ENCODE assay signal across 24 mouse cellular contexts in the genomic region with DNA sequence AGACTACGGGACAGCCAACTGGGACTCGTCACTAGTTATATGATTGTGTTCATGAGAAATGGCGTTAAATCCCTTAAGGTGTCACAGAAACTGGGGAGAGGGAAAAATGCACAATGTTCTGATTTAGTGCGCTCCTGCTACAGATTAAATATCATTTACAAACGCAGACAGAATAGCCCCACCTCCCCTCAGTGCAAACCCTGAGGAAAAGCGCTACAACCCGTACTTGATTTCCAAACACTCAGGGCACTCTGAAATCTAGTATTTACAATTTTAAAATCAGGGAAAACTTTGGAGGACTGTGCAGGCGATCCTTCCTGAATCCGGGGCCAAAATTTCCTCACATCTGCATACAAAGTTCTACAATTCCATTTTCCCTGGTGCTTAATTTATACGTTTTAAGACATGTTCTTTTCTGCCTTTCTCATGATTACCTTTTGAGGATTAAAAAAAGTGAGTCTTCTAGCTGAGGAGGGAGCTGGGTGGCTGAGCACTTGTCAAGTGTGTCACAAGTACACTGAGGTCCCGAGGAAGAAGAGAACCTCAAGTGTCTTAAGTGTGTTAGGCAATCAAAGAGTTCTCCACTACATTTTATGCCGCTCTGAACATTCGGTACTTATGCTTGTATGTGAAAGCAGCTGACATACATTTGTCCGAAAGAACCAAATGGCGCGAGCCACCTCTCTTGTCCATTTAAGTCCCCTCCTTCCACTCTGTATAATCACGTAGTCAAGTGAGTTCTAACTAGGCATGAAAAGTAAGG.
DNase-seq lines count a peak whose midpoint lies in the region; ATAC-seq and TF ChIP-seq lines count a peak whose summit lies in the region.
"Had no signal": no experiment of that assay in that cellular context is flagged by ENCODE, and none has a peak within 500 bp of the region (broad histone marks: within the 10 kb centered on the region; RNA-seq: fewer than 3 reads in every experiment).

No protein-coding gene starts in this region.

- H3K4me3 ChIP-seq in lung, embryonic 14.5 days (ENCODE audit: low read depth, low read length), result no peak overlapping the region
- H3K4me3 ChIP-seq in lung, postnatal 0 days (ENCODE audit: low read depth, low read length), result no peak overlapping the region
- H3K4me3 ChIP-seq: forebrain, embryonic 10.5 days; forebrain, embryonic 13.5 days; heart, adult 2 months; heart, embryonic 10.5 days; heart, embryonic 13.5 days; hindbrain, embryonic 12.5 days; hindbrain, embryonic 15.5 days had no signal

- no peak overlapping the region for H3K9ac ChIP-seq in lung, embryonic 14.5 days
- H3K9ac ChIP-seq in lung, postnatal 0 days (replicated peaks; ENCODE audit: low read depth), result no peak overlapping the region
- H3K9ac ChIP-seq: forebrain, embryonic 13.5 days; heart, embryonic 13.5 days; hindbrain, embryonic 12.5 days; hindbrain, embryonic 15.5 days had no signal

- no peaks in the 10 kb centered on the region for H3K27me3 ChIP-seq in lung, embryonic 14.5 days (ENCODE audit: insufficient read depth, low read length)
- H3K27me3 ChIP-seq in lung, postnatal 0 days (replicated peaks; ENCODE audit: insufficient read depth, low read length), result no peaks in the 10 kb centered on the region
- H3K27me3 ChIP-seq: heart, embryonic 13.5 days; hindbrain, embryonic 15.5 days had no signal

- WGBS in lung, embryonic 14.5 days, result 68% methylated on average over 17 of the region's 17 CpGs
- 58% methylated on average over 17 of the region's 17 CpGs for WGBS in lung, postnatal 0 days

- no peak overlapping the region for H3K27ac ChIP-seq in lung, embryonic 14.5 days (ENCODE audit: low read depth)
- peak overlapping the region; percentile 73 for H3K27ac ChIP-seq in lung, postnatal 0 days (ENCODE audit: low read length)
- H3K27ac ChIP-seq: forebrain, embryonic 10.5 days; forebrain, embryonic 13.5 days; heart, adult 2 months; heart, embryonic 10.5 days; heart, embryonic 13.5 days; hindbrain, embryonic 12.5 days; hindbrain, embryonic 15.5 days had no signal

- peak; percentile 98 for TF ChIP-seq EP300 in lung, postnatal 0 days (IDR thresholded peaks at IDR 0.05)

- peak overlapping the region; percentile 18; the same call in 1 of the 2 replicates for H3K4me2 ChIP-seq in lung, embryonic 14.5 days
- peak overlapping the region; percentile 22; the same call in 1 of the 2 replicates for H3K4me2 ChIP-seq in lung, postnatal 0 days (replicated peaks; ENCODE audit: low read depth, low read length)
- H3K4me2 ChIP-seq: forebrain, embryonic 13.5 days; heart, embryonic 13.5 days; hindbrain, embryonic 12.5 days; hindbrain, embryonic 15.5 days had no signal

- peaks cover 21% of the 10 kb centered on the region for H3K4me1 ChIP-seq in lung, embryonic 14.5 days (ENCODE audit: insufficient read depth)
- H3K4me1 ChIP-seq in lung, postnatal 0 days (ENCODE audit: insufficient read depth, low read depth, low read length), result peaks cover 19% of the 10 kb centered on the region

- peaks cover 28% of the 10 kb centered on the region for H3K36me3 ChIP-seq in lung, embryonic 14.5 days (ENCODE audit: insufficient read depth)
- peaks cover 6% of the 10 kb centered on the region; the same call in 1 of the 2 replicates for H3K36me3 ChIP-seq in lung, postnatal 0 days (ENCODE audit: insufficient read depth, low read length)
- H3K36me3 ChIP-seq: hindbrain, embryonic 12.5 days; hindbrain, embryonic 15.5 days had no signal

- DNase-seq in heart, adult 11 months, result peak; percentile 76
- no peak for DNase-seq in heart, postnatal 36 days
- DNase-seq in lung, embryonic 14.5 days, result no peak
- no peak for DNase-seq in lung, postnatal 4 days
- DNase-seq in lung, postnatal 0 days (ENCODE audit: low spot score), result peak; percentile 89
- DNase-seq in lung, postnatal 36 days, result peak; percentile 78
- DNase-seq in left cerebral cortex, adult 8-10 months (ENCODE audit: low spot score in 2 of 2), result no peak
- no peak for DNase-seq in gastrocnemius, postnatal 10 days
- DNase-seq: adrenal gland, postnatal 10 days; adrenal gland, postnatal 36 days; cerebellum, adult 18-20 months; cerebellum, adult 9-10 months; cerebellum, postnatal 14 days; gastrocnemius, postnatal 14 days; heart, adult 2 months; heart, postnatal 14 days had no signal

- ATAC-seq in lung, embryonic 14.5 days (ENCODE audit: insufficient read depth), result no peak
- ATAC-seq in lung, postnatal 0 days, result peak; percentile 79
- ATAC-seq: activated CD4-positive, CD25-positive, alpha-beta regulatory T cell, adult 4 months; forebrain, embryonic 13.5 days; forebrain, embryonic 16.5 days had no signal

- no peak for TF ChIP-seq CTCF in lung, embryonic 14.5 days (IDR thresholded peaks at IDR 0.05; ENCODE audit: low read depth)
- no peak for TF ChIP-seq CTCF in lung, postnatal 0 days (IDR thresholded peaks at IDR 0.05)

- no peaks in the 10 kb centered on the region for H3K9me3 ChIP-seq in lung, embryonic 14.5 days (ENCODE audit: low read depth, low read length)
- H3K9me3 ChIP-seq in lung, postnatal 0 days (ENCODE audit: low read length), result no peaks in the 10 kb centered on the region
- H3K9me3 ChIP-seq: forebrain, embryonic 10.5 days; forebrain, embryonic 13.5 days; heart, embryonic 10.5 days; heart, embryonic 13.5 days; hindbrain, embryonic 12.5 days; hindbrain, embryonic 15.5 days had no signal

- intact Hi-C loops in heart, postnatal 36 days (cut with DNase I), result no loop called here

Comparison
In these comparisons a context has a peak if more than half of its experiments do, and no peak if none do; other contexts are left out.
1. DNase-seq: peak in heart, adult 11 months (single experiment), lung, postnatal 0 days (single experiment) and lung, postnatal 36 days (single experiment); none in heart, postnatal 36 days (0 of 2), lung, embryonic 14.5 days (single experiment), lung, postnatal 4 days (0 of 2), left cerebral cortex, adult 8-10 months (0 of 2) and gastrocnemius, postnatal 10 days (single experiment).